Mouse (Mus musculus): Measurements from ENCODE around the gene Usp6nl.

The Usp6nl gene

DNA sequence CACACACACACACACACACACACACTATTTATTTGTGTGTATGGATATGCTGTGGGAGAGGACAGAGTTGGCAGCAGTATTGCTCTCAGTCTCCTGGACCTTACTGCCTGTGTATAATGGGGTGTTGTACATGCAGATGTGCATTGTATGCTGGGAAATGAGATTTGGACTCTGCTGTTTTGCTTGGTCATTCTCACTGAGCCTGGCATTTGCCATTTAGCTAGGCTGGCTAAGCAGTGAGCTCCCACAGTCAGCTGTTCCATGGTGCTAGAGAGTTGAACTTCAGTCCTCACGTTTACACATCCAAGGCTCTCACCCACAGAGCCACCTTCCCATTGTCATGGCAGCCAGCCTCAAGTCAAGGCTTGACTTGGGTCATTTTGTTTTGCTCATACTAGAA, 90.2 kb downstream of the Usp6nl start:
- DNase-seq (ENCODE audit: low read depth, low spot score), result no peak

DNA sequence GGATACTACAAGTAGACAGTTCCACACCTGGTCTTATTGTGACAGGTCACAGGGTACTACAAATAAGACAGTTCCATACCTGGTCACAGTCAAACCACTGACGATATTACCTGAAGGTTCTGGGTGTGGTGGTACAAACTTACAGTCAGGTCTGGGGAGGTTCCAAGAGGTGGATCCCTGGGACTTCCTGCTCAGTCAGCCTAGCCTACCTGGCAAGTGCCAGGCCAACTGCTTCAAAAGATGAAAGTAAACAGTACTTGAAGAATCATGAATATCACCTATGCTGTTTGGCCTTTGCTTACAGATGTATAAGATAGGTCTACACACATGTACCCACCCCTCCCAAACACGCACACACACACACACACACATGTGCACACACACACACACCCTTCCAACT, 91.3 kb downstream of the Usp6nl start:
- DNase-seq (ENCODE audit: low read depth, low spot score), result no peak

DNA sequence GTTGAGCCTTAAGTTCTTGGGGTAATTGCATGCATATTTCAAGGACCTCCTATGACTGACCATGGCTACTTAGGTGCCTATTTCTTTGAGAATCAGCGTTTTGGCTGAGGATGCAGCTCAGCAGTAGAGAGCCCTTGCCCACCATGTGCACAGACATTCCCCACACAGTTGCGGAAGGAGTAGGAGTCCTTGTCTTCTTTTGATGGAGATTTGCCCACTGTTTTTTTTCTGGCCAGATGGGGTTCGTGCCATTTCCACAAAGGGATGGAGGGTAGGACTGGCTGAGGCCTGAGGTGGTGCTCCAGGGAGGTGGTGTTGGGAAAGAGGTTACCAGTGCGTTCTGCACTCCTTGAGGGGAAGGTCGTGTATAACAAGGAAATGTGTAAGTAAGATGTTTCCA, 91.9 kb downstream of the Usp6nl start:
- DNase-seq (ENCODE audit: low read depth, low spot score), result no peak

DNA sequence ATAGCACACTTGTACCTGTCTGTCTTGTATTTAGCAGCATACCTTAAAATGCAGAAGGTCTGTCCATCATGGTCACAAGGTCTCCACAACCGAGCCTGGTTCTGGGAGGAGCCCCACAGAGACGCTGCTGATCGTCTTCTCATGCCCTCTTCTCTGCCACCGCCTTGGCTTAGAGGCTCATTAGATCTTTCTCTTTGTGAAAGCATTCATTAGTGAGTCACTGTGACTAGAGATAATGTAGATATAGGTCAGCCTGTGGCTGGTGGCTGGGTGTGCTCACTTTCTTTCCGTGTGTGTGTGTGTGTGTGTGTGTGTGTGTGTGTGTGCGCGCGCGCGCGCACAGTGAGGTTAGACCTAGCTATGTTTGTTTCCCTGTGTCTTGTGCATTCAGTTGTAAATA, 94.7 kb downstream of the Usp6nl start:
- no peak for DNase-seq (ENCODE audit: low read depth, low spot score)

DNA sequence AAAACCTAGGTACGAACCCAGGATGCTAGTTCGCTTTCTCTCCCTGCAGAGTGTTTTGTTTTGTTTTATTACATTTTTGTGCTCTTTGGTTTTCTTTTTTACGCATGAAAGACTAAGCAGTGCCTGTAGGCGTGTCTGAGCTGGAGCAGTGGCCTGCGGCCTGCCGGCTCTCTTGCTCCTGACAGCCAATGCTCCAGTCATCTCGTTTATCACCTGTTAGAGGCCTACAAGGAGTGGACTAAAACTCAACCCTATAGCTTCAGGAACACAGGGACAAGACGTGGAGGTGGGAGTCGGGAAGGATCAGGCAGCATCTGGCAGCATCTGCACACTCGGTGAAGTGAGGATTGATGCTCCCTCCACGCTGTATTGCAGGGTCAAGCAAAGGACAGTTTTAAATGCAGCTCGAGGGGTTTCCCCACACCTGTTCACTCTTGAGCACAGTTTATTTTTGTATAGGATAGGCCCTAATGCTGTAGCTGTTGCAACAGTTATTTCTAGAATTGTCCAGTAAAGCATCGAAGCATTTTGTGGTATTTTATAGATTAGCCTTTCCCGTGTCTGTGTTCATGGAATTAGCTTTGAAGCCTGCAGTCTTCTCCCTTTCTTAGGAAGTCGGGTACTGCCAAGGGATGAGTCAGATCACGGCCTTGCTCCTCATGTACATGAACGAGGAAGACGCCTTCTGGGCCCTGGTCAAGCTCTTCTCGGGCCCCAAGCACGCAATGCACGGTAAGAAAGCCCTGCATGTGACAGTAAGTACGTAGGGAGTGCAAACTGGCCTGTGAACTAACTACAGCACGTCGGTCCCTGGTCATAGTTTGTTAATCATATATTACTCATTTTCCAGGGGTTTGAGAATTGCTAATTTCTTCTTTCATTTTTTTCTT, 101.4 kb downstream of the Usp6nl start:
- peak; percentile 92 for DNase-seq (ENCODE audit: low read depth, low spot score)

DNA sequence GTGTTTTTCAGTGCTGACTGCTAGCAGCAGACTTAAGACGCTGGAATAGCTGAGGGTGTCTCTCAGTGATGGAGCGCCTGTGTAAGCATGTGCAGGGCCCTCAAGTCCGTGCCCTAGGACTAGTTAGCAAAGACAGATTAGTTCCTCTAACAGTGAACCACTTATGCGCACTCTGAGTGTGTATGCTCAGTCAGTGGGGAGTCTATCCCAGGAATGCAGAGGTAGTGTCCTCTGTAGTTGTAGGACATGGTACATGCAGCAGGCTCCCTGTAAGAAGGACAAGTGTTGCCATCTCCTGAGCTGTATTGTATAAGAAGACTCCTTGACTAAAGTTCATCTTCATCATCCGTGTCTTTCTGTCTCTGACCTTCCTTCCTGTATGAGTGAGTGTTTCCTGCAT, 102.4 kb downstream of the Usp6nl start:
- peak; percentile 26 for DNase-seq (ENCODE audit: low read depth, low spot score)

DNA sequence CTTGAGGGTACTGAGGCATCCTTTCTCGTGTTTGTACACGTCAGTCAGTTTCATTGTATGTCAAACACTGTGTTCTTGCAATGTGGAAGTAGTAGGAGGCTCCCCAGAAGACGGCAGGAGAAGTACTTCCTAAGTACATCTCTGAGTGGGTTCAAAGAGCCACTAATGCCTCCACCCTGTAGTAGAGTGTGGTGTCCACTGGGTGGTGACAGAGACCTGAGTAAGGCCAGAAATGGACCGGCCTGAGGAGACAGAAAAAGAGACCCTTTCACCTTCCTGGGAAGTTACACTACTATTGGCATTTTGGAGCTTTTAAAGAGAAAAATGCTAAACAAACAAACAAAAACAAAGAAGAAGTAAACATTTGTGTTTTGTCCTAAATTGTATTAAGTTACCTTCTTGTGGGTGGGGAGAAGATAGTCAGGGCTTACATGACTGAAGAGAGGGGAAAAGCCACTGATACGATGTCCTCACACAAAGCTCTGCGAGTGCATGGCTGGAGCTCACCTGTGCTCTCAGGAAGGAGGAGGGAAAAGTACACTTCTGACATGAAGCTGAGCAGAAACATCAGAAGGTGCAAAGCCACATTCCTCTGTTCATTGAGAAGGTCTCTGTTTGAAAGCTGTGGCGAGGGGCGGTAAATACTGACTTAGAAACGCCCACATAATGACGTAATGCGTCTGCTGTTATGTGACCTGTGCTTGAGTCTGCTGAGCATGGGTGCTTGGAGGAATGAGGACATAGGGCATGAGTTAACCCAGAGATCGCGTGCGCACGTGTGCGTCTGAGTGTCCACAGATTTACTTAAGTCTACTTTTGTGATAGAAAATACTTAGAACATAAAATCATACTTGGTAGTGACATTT, 113.9 kb downstream of the Usp6nl start:
- DNase-seq (ENCODE audit: low read depth, low spot score), result peak; percentile 44

DNA sequence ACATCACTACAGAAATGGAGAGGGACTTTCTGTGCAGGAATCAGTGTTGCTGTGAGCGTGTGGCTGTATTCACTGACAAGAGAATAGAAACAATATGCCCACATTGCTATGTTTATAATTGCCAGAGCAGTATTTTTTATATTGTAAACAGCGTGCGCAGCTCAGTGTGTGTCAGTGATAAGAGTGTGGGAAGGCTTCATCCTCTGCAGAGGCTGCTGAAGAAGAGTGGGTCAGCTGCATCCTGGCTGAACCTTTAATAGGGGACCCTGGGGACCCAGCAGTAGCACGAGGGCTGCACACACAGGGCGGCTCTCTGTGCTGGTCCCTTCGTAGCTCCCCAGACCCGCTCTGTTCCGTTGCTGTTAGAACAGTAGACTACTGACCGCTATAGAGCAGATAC, 119.2 kb downstream of the Usp6nl start:
- no peak for DNase-seq (ENCODE audit: low read depth, low spot score)

DNA sequence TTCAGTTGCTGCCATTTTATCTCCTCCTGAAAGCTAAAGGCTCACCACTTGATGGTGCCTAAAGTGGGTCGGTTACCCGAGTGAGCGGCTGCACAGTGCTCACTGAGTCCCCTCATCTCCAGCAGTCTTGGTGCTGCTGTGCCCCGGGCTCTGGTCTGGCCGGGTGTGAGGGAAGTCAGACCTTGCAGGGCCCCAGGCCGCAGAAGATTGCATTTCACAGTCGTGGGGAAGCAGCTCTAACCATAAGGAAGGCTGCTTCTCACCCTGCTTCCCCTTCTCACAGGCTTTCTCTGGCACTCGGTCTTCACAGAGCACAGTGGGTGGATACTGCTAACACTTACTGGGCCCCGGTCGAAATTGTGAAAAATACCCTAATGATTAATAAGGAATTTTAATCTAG, 119.8 kb downstream of the Usp6nl start:
- no peak for DNase-seq (ENCODE audit: low read depth, low spot score)

DNA sequence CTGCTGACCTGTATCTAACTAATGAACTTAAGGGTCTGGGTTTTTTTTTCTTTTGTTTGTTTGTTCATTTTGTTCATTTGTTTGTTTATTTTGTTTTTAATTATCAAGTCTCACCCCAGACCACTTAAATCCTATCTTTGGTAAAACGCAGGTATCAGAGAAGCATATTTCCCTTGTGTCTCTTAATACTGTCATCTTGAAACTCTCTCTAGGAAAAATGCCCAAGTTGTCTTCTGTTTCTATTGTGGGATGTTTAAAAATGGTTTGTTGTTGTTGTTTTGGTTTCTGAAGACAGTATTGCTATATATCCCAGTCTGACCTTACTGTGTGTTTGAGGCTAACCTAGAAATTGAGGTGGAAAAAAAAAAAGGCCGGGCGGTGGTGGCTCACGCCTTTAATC, 121.5 kb downstream of the Usp6nl start:
- no peak for DNase-seq (ENCODE audit: low read depth, low spot score)

DNA sequence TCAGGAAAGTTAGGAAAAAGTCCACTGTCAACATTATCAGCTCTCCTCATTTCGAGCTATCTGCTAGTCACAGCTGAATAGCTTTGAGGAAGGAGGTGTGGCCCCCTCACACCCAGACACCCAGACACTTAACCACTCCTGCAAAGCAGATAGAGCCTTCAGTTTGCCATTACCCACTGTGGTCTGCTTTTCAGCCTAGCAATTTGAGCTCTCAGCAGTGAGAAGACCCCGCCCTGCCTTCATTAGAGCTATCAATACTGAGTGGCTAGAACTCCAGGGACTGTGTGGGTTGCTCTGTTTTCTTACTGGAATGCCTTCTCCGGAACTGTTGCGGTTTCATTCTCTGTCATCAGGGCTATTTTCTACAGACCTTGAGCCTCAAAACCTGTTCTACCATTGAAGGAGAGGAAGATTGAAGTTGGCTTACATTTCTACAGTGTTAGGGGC, 122.3 kb downstream of the Usp6nl start:
- DNase-seq (ENCODE audit: low read depth, low spot score), result peak; percentile 54

DNA sequence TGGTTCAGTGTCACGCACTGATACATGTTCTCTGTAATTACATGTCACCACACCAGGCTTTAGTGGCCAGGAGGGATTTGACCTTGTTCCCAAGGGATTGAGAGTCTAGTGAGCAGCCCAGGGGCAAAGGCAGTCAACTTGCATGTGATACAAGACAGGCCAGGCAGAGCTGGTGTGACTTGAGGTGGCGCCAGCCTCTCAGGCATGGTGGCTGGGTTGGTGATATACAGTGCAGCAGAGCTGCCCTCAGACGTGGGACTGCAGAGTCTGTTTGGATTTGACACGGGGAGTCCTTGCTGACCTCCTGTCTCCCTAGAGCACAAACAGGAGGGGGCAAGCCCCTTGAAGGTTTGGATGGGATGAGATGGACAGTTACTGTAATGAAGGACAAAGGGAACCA, 123.4 kb downstream of the Usp6nl start:
- DNase-seq (ENCODE audit: low read depth, low spot score), result no peak

DNA sequence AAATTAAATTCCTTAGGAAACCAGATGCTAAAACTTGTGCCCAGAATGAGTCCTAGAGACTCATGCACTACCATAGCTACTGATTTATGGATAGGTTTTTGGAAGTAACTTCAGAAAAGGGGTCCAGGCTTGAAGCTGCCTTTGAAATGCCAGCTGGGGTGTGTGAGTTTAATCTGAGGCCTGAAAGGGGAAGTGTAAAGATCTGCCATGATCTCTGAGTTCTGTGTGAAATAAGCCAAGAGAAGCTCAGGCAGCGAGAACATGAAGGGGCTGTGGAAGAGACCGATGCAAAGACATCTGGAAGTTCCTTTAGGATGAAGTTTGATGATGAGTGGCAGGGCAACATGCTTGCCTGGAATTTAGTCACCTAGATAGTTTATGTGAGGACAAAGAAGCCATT, 126.4 kb downstream of the Usp6nl start:
- DNase-seq (ENCODE audit: low read depth, low spot score), result peak; percentile 53

DNA sequence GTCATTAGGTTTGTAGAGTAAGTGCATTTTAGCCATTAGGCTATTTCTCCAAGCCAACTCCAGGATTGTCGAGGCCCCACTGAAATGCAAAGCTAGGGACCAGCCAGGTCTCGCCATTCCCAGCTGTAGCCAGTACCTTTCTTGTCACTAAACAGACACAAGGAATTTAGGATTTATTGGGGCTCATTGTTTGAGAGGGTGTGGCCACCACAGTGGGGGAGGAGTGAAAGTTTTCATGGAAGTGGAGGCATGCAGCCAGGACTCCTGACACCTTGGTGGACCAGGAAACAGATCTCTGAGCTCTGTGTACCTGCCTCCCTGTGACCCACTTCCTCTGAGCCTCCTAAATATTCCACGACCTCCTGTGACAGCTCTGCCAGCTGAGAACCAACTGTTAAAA, 127.2 kb downstream of the Usp6nl start:
- no peak for DNase-seq (ENCODE audit: low read depth, low spot score)

DNA sequence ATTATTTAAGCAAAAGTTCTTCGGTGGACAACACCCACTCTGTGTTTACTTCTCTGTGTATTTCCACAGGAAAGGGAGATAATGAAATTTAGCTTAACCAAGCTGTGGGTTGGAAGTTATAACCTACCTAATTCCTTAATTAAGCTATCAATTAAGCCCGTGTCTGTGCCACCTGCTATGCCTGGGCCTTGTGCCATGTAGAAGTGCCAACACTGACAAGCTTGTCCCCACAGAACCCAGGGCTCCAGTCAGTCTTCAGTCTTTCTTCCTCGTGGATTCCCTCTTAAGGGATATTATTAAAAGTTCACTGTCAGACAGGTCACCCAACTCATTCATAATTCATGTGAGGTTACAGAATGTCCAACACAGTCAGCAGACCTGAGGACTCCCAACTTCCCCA, 128.1 kb downstream of the Usp6nl start:
- DNase-seq (ENCODE audit: low read depth, low spot score), result no peak

DNA sequence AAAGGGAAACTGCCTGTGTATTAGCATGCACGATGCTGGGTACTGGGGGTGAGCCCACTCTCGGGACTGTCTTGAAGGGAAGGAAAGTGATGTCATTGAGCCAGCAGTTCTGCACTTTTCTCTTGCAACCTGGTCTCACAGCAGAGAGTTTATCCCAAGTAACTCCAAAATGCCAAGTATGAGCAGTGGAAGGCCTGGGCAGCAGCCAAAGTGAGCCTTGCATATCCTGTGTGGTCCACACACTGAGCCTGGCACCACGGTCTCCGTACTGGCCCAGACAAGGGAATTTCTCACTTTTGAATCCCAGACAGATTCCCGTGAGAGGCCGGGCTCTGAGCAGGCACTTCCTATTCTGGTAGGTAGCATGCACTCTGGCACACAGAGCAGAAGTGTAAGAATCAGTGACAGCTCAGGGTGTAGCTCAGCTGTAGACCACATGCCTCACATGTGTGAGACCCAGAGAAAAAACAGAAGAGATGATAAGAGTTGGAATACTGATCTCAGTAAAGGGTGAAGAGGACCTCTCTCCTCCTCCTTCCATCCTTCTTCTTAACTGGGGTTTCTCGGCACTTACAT, 132.6 kb downstream of the Usp6nl start:
- DNase-seq (ENCODE audit: low read depth, low spot score), result no peak

DNA sequence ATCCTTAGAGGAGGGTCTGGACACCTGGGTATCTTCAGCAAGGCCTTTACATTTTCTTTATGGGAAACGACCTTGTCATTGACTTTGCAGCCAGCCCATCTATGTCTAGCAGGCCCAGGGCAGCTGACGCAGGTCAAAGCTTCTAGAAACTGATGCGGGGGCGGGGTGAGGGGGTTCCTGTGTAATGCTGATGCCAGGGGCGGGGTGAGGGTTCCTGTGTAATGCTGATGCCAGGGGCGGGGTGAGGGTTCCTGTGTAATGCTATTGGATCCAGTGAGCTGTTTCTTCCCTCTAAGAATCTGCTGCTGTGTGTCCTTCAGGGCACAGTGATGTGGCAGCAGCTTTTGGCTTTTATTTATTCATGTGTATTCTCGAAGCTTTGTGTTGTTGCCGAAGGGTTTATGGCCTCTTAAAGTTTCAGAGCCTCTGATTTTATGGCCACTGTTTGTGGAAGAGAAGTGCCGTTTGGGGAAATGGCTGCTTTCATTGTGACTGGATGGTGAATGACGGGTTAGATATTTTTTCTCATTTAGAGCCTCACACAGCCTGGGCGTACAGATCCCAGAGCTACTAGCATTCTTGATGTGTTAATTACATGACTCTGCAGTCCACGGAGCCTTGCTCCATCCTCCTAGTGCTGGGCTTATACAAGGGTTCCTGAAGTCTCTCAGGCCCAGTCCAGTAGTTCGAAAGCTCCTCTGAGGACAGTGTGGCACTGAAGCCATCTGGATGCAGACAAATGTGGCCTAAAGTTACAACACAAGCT, 137.0 kb downstream of the Usp6nl start:
- DNase-seq (ENCODE audit: low read depth, low spot score), result peak; percentile 83

DNA sequence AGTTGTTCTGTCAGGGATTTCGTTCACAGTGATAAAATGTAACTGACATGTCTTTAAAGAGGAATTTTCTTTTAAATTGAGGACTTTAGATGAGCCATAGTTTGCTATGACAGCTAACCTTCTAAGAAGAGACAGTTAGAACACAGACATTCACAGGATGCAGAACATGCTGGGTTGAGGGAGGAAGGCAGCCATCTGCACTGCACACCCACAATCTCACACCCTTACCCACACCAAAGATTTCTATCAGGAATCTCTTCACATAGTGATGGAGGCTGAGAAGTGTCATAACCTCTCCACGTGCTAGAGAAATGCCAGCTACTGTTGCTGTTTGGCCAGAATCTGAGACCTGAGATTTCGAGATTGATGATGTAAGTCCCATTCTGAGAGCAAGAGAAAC, 139.8 kb downstream of the Usp6nl start:
- no peak for DNase-seq (ENCODE audit: low read depth, low spot score)

DNA sequence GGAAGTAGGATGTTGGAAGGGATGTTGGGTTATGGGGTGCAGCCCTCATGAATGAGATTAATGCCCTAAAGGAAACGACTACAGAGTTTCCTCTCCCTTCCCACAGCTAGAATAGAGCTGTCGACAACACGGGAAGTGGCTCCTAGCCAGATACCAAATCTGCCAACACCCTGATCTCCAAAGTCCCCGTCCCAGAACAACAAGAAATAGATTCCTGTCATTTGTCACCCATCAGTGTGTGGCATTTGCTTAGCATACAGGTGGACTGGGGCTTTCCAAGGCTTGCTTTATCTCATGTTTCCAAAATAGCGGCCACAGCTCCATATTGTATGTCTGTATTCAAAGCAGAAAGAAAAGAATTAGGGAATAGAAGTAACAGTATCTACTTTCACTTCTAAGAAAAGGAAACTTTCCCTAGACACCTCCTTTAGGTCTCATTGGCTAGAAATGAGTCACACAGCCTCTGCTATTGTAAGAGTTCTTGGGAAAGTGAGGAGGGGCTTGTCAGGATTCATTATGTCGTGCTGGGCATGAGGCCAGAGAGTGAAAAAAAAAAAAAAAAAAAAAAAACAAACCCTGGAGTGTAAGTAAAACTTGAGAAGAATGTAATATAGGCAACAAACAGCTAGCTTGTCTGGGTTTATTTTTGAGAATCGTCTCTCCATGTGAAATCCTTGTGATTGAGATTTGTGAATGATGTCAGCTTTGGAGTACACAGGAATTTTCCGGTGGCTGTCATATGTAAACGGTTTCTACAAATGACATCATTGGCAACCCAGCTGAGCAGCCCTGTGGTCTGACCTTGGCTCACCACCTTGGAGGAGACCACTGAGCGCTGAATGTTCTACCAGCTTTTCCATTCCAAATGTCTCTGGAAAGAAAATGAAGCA, 141.6 kb downstream of the Usp6nl start:
- no peak for DNase-seq (ENCODE audit: low read depth, low spot score)

DNA sequence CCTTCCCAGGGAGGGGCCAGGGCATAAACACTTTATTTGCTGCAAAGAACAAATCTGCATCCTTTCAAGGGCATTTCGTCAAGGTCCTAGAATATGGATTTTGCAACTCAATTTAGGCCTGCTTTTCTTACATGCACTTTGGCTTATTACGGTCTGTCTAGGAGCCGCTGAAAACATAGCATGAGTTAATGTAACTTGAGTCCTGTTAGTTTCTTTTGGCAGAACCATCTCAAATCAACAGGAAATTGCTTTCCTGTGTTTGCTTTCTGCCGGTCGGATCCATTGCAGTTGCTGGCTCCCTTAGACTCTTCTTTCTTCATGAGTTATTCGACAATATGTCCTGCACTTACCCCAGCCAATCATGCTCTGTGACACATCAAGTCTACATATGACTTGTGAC, 143.9 kb downstream of the Usp6nl start:
- no peak for DNase-seq (ENCODE audit: low read depth, low spot score)

DNA sequence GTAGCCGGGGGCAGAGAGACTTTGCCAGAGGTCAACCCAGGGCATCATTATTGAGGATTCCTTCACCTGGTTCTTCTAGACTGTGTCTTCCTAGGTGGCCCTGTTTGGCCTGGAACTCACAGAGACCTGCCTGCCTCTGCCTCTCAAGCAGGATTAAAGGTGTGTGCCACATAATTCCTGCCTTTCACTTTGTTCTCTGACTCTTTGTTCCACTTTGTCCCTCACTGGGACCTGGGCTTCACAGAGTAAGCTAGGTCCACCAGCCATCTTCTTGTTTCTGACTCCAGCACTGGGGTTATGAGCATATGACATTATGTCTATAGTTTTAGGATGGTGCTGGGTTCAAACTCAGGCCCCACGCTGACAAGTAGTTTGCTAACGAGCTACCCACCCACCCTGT, 144.9 kb downstream of the Usp6nl start:
- DNase-seq (ENCODE audit: low read depth, low spot score), result no peak

Data from A20 (cell line).